Mouse (Mus musculus): ENCODE measurements around the gene Gm20503. TPM values are rescaled to one million over a fixed set of nuclear protein-coding genes. Genes with fewer than 3 reads are reported as not detected.

Gm20503 gene
- total RNA-seq, 2 experiments from 2014 or later, result 2.3 TPM; not detected in 1

- intact Hi-C loops (cut with DNase I), result no loop called here
- DNase-seq, result no peak
Measured at GRCm38 (mm10) chr4:59069276-59069675, 66.3 kb downstream of the Gm20503 start.

GRCm38 (mm10) chr4:59083430-59083829, 80.4 kb downstream of the Gm20503 start:
- no peak for DNase-seq
- intact Hi-C loops (cut with DNase I), result no loop called here

GRCm38 (mm10) chr4:59089391-59089790, 86.4 kb downstream of the Gm20503 start:
- intact Hi-C loops (cut with DNase I), result no loop called here
- no peak for DNase-seq

Other genes starting within 250 kb of the Gm20503 start
- gene Olfr267, start 215.5 kb upstream of the Gm20503 start, total RNA-seq (2021), result under 1 TPM; 0.30 to 0.34 TPM
- gene Ecpas, start 90.5 kb upstream of the Gm20503 start, total RNA-seq (2021), result 100 to 1,000 TPM; 143 to 147 TPM
- 10 to 100 TPM; 11.9 to 13.0 TPM for gene Zkscan16, start 59.6 kb upstream of the Gm20503 start, total RNA-seq (2021)
- 1 to 10 TPM; 5.4 to 6.2 TPM for gene Ptgr1, start 16.1 kb upstream of the Gm20503 start, total RNA-seq (2021)
- 1 to 10 TPM; 8.4 to 8.8 TPM for gene Dnajc25, start 8.1 kb upstream of the Gm20503 start, total RNA-seq (2021)
- gene Gng10, start 31.9 kb downstream of the Gm20503 start, total RNA-seq (2021), result 100 to 1,000 TPM; 145 to 167 TPM
- not detected for gene AI481877, start 135.8 kb downstream of the Gm20503 start, total RNA-seq (2021)
- 100 to 1,000 TPM; 101 to 104 TPM for gene Ugcg, start 186.0 kb downstream of the Gm20503 start, total RNA-seq (2021)